Mouse (Mus musculus): Measurements from ENCODE around the gene Nrbf2.

DNA sequence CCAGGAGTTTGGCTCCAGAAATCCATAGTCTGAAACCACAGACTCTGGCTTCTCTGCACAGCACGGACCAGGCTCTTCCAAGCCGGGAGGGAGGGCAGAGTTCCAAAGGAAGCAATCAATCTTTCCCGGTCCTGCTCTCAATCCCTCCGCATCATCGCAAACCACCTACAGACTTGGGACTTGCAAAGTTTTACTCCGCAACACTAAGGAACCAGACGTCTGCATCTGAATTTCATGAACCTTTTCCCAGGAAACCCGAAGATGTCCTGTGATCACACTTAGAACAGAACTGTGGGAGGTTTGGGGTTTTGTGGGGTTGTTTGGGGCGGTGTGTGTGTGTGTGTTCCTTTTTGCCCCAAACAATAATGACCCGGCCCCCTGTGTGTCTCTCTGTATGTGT lies 794 bp downstream of the Nrbf2 start:
- TF ChIP-seq CTCF (IDR thresholded peaks at IDR 0.05; ENCODE audit: extremely low read depth, insufficient read depth, low read length): no peak
- TF ChIP-seq POLR2A (IDR thresholded peaks at IDR 0.05; ENCODE audit: extremely low read depth, insufficient read depth, low read length): no peak
